Comparison of ENCODE assay signal across 9 mouse cellular contexts in the genomic region with DNA sequence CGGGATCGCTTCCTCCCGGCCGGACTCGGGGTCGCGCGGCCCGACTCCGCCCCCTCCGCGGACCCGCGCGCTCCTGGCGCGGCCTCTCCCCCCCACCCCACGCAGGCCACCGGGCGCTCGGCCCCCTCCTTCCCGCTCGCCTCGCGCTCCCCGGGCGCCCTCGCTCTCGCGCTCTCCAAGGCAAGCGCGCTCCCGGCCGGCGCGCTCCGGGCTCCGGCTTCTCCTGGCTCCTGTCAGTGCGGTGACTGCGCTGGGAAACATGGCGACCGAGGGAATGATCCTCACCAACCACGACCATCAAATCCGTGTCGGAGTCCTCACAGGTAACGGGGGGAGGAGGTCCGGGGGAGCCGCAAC. TPM values are rescaled to one million over a fixed set of nuclear protein-coding genes. Genes with fewer than 3 reads are reported as not detected.
A peak's percentile ranks its signal among the peaks of the same experiment; 100 is the strongest.
DNase-seq lines count a peak whose midpoint lies in the region; ATAC-seq and TF ChIP-seq lines count a peak whose summit lies in the region.
"Had no signal": no experiment of that assay in that cellular context is flagged by ENCODE, and none has a peak within 500 bp of the region (broad histone marks: within the 10 kb centered on the region; RNA-seq: fewer than 3 reads in every experiment).

No protein-coding gene starts in this region.

- DNase-seq in CH12.LX (ENCODE audit: extremely low read depth): peak; percentile 51
- peak; percentile 91 for DNase-seq in adrenal gland, postnatal 10 days
- DNase-seq in embryonic facial prominence, embryonic 14.5 days (ENCODE audit: low spot score): peak; percentile 95
- peak; percentile 92 for DNase-seq in heart, embryonic 10.5 days (ENCODE audit: low spot score)
- DNase-seq in liver, adult 2 months (ENCODE audit: extremely low read depth, low read depth, low spot score): peak; percentile 45
- DNase-seq in midbrain, postnatal 0 days (ENCODE audit: low spot score): peak; percentile 95
- DNase-seq in urinary bladder, adult 2 months (ENCODE audit: low spot score): peak; percentile 87

- TF ChIP-seq RAD21 in CH12.LX (IDR thresholded peaks at IDR 0.05; ENCODE audit: low read depth, low read length): no peak

- dilution Hi-C loops in CH12.LX (cut with MboI; ENCODE audit: extremely low pct_ligation_motif_present, extremely low pct_unique_long_range_greater_than_20kb, low sequenced_read_pairs): no loop called here

- TF ChIP-seq CTCF in CH12.LX (conservative IDR thresholded peaks at IDR 0.05 in 1 of 2, IDR thresholded peaks at IDR 0.05 in 1 of 2; ENCODE audit: low read depth in 2 of 2, low read length in 2 of 2): no peak
- TF ChIP-seq CTCF in liver, adult 2 months (IDR thresholded peaks at IDR 0.05; ENCODE audit: low read depth, low read length): no peak
- TF ChIP-seq CTCF in midbrain, postnatal 0 days (IDR thresholded peaks at IDR 0.05): no peak

- ATAC-seq in embryonic facial prominence, embryonic 14.5 days (ENCODE audit: low read depth): peak; percentile 90
- peak; percentile 94 for ATAC-seq in kidney, embryonic 16.5 days (ENCODE audit: low FRiP score, low TSS enrichment)
- peak; percentile 91 for ATAC-seq in midbrain, postnatal 0 days (ENCODE audit: low FRiP score)

- peak overlapping the region; percentile 70 for H3K9ac ChIP-seq in CH12.LX (ENCODE audit: insufficient read depth, low read depth)
- peak overlapping the region; percentile 85 for H3K9ac ChIP-seq in embryonic facial prominence, embryonic 14.5 days (ENCODE audit: low read depth, low read length)
- peak overlapping the region; percentile 86 for H3K9ac ChIP-seq in kidney, embryonic 16.5 days (replicated peaks; ENCODE audit: low read length)
- peak overlapping the region; percentile 94 for H3K9ac ChIP-seq in liver, adult 2 months (ENCODE audit: low read depth, low read length)
- peak overlapping the region; percentile 77 for H3K9ac ChIP-seq in midbrain, postnatal 0 days (replicated peaks; ENCODE audit: low read length, poor library complexity, severe bottlenecking)

- H3K79me2 ChIP-seq in CH12.LX (replicated peaks; ENCODE audit: control insufficient read depth, extremely low read depth, insufficient read depth, poor library complexity, severe bottlenecking): peaks cover 13% of the 10 kb centered on the region
- peaks cover 12% of the 10 kb centered on the region; the same call in 1 of the 2 replicates for H3K79me2 ChIP-seq in liver, adult 2 months (ENCODE audit: control insufficient read depth, insufficient read depth, low read length)

- peak overlapping the region; percentile 63 for H3K27ac ChIP-seq in CH12.LX (ENCODE audit: insufficient read depth, low read depth)
- peak overlapping the region; percentile 98 for H3K27ac ChIP-seq in embryonic facial prominence, embryonic 14.5 days (replicated peaks; ENCODE audit: low read depth, low read length)
- peak overlapping the region; percentile 97 for H3K27ac ChIP-seq in heart, embryonic 10.5 days
- H3K27ac ChIP-seq in kidney, embryonic 16.5 days (ENCODE audit: low read length): peak overlapping the region; percentile 99
- peak overlapping the region; percentile 98 for H3K27ac ChIP-seq in liver, adult 2 months (replicated peaks; ENCODE audit: insufficient read depth, low read depth, low read length)
- H3K27ac ChIP-seq in midbrain, postnatal 0 days (ENCODE audit: low read depth, low read length): peak overlapping the region; percentile 94

- TF ChIP-seq POLR2A in CH12.LX (IDR thresholded peaks at IDR 0.05; ENCODE audit: low read depth, low read length): no peak
- 0 out of 2 replicates have a peak, but pooled peaks have one; percentile 9 for TF ChIP-seq POLR2A in liver, adult 2 months (IDR thresholded peaks at IDR 0.05; ENCODE audit: extremely low read depth, insufficient read depth, low read length)

- peak overlapping the region; percentile 67 to 88 (median 86) for H3K4me3 ChIP-seq in CH12.LX (replicated peaks in 1 of 3; ENCODE audit: low read depth in 2 of 3, low read length in 2 of 3, poor library complexity in 1 of 3)
- peak overlapping the region; percentile 95 for H3K4me3 ChIP-seq in embryonic facial prominence, embryonic 14.5 days (ENCODE audit: low read depth, low read length)
- peak overlapping the region; percentile 88 for H3K4me3 ChIP-seq in heart, embryonic 10.5 days
- peak overlapping the region; percentile 97 for H3K4me3 ChIP-seq in kidney, embryonic 16.5 days (ENCODE audit: low read length)
- peak overlapping the region; percentile 95 for H3K4me3 ChIP-seq in liver, adult 2 months (ENCODE audit: insufficient read depth, low read depth, low read length)
- peak overlapping the region; percentile 83 for H3K4me3 ChIP-seq in midbrain, postnatal 0 days (ENCODE audit: low read depth, low read length)

- no peaks in the 10 kb centered on the region for H3K27me3 ChIP-seq in CH12.LX (replicated peaks)
- no peaks in the 10 kb centered on the region for H3K27me3 ChIP-seq in embryonic facial prominence, embryonic 14.5 days (replicated peaks; ENCODE audit: control insufficient read depth, insufficient read depth, low read length)
- no peaks in the 10 kb centered on the region for H3K27me3 ChIP-seq in heart, embryonic 10.5 days (ENCODE audit: insufficient read depth, poor library complexity, severe bottlenecking)
- H3K27me3 ChIP-seq in kidney, embryonic 16.5 days (ENCODE audit: insufficient read depth, low read length): no peaks in the 10 kb centered on the region
- no peaks in the 10 kb centered on the region for H3K27me3 ChIP-seq in liver, adult 2 months (ENCODE audit: control insufficient read depth, insufficient read depth, low read length)
- no peaks in the 10 kb centered on the region for H3K27me3 ChIP-seq in midbrain, postnatal 0 days (ENCODE audit: insufficient read depth, low read length)

- WGBS in embryonic facial prominence, embryonic 14.5 days: 1% methylated on average over 12 of the region's 48 CpGs
- under 1% methylated on average over 45 of the region's 48 CpGs for WGBS in heart, embryonic 10.5 days
- WGBS in kidney, embryonic 16.5 days: under 1% methylated on average over 36 of the region's 48 CpGs
- WGBS in liver, adult 2 months: under 1% methylated on average over 47 of the region's 48 CpGs
- WGBS in midbrain, postnatal 0 days: 2% methylated on average over 40 of the region's 48 CpGs

- H3K36me3 ChIP-seq in CH12.LX (replicated peaks in 1 of 2; ENCODE audit: control insufficient read depth in 1 of 2, insufficient read depth in 1 of 2, low read length in 1 of 2): no peaks in the 10 kb centered on the region
- no peaks in the 10 kb centered on the region for H3K36me3 ChIP-seq in embryonic facial prominence, embryonic 14.5 days (ENCODE audit: control insufficient read depth, insufficient read depth, low read length)
- H3K36me3 ChIP-seq in heart, embryonic 10.5 days: no peaks in the 10 kb centered on the region
- no peaks in the 10 kb centered on the region for H3K36me3 ChIP-seq in kidney, embryonic 16.5 days (ENCODE audit: insufficient read depth, low read length)
- H3K36me3 ChIP-seq in liver, adult 2 months (ENCODE audit: control insufficient read depth, insufficient read depth, low read length): no peaks in the 10 kb centered on the region
- no peaks in the 10 kb centered on the region for H3K36me3 ChIP-seq in midbrain, postnatal 0 days (ENCODE audit: insufficient read depth, low read length)

- H3K4me2 ChIP-seq in CH12.LX (ENCODE audit: insufficient read depth, low read depth, poor library complexity, severe bottlenecking): no peak overlapping the region
- H3K4me2 ChIP-seq in embryonic facial prominence, embryonic 14.5 days (ENCODE audit: low read depth, low read length): peak overlapping the region; percentile 88
- peak overlapping the region; percentile 91 for H3K4me2 ChIP-seq in kidney, embryonic 16.5 days (replicated peaks; ENCODE audit: low read depth, low read length)
- peak overlapping the region; percentile 68 for H3K4me2 ChIP-seq in midbrain, postnatal 0 days (ENCODE audit: low read depth, low read length, poor library complexity, severe bottlenecking)

- peaks cover 2 to 13% of the 10 kb centered on the region in 2 experiments; a peak in 3 of 4 replicates for H3K4me1 ChIP-seq in CH12.LX (ENCODE audit: control insufficient read depth in 1 of 2, insufficient read depth in 2 of 2)
- peaks cover 4% of the 10 kb centered on the region; the same call in 1 of the 2 replicates for H3K4me1 ChIP-seq in embryonic facial prominence, embryonic 14.5 days (ENCODE audit: control insufficient read depth, insufficient read depth, low read length)
- peaks cover 13% of the 10 kb centered on the region for H3K4me1 ChIP-seq in heart, embryonic 10.5 days
- H3K4me1 ChIP-seq in kidney, embryonic 16.5 days (ENCODE audit: insufficient read depth, low read length): peaks cover 5% of the 10 kb centered on the region
- peaks cover 6% of the 10 kb centered on the region; the same call in 1 of the 2 replicates for H3K4me1 ChIP-seq in liver, adult 2 months (ENCODE audit: control insufficient read depth, insufficient read depth, low read length)
- H3K4me1 ChIP-seq in midbrain, postnatal 0 days (ENCODE audit: insufficient read depth, low read length): peaks cover 6% of the 10 kb centered on the region; the same call in 1 of the 2 replicates

- TF ChIP-seq EP300 in CH12.LX (IDR thresholded peaks at IDR 0.05; ENCODE audit: low read length): no peak

- in situ Hi-C loops in CH12.LX (cut with MboI; ENCODE audit: low pct_ligation_motif_present, low pct_unique_long_range_greater_than_20kb, low sequenced_read_pairs): no loop called here

- H3K9me3 ChIP-seq in CH12.LX (replicated peaks; ENCODE audit: low read length): no peaks in the 10 kb centered on the region
- no peaks in the 10 kb centered on the region for H3K9me3 ChIP-seq in embryonic facial prominence, embryonic 14.5 days (ENCODE audit: control insufficient read depth, low read length)
- H3K9me3 ChIP-seq in heart, embryonic 10.5 days: no peaks in the 10 kb centered on the region
- H3K9me3 ChIP-seq in kidney, embryonic 16.5 days (ENCODE audit: low read length): no peaks in the 10 kb centered on the region
- H3K9me3 ChIP-seq in midbrain, postnatal 0 days (ENCODE audit: low read length): no peaks in the 10 kb centered on the region

RNA-seq across cellular contexts. Expression of a gene that starts 0.3 kb away (rescaled TPM):
- total RNA-seq in CH12.LX (2012; rRNA removed) (18.5 and 22.4 TPM in 2 replicates), CH12.LX (2014; rRNA removed) (16.8 and 18.2 TPM in 2 replicates)
- polyA plus RNA-seq in CH12.LX (2012; ENCODE audit: insufficient read length, low read depth): 13.9 and 16.3 TPM in 2 replicates
- 10 to 100 TPM; 26.5 to 29.5 TPM for total RNA-seq in adrenal gland, postnatal 10 days (2021)
- 15.8 and 16.0 TPM in 2 replicates for polyA plus RNA-seq in embryonic facial prominence, embryonic 14.5 days (2014; fragmentation: Nextera tagmentation; extraction: Ambion mirVana)
- 9.9 and 11.1 TPM in 2 replicates for polyA plus RNA-seq in heart, embryonic 10.5 days (2016; fragmentation: Nextera tagmentation; extraction: Ambion mirVana)
- 16.9 and 17.4 TPM in 2 replicates for polyA plus RNA-seq in kidney, embryonic 16.5 days (2015; fragmentation: Nextera tagmentation; extraction: Ambion mirVana)
- 52.6 and 59.4 TPM in 2 replicates for total RNA-seq in liver, adult 2 months (2014; rRNA removed)
- 31.6 and 33.5 TPM in 2 replicates for polyA plus RNA-seq in liver, adult 2 months (2012; rRNA removed)
- 83.2 and 93.1 TPM in 2 replicates for total RNA-seq in midbrain, postnatal 0 days (2014; rRNA removed)
- polyA plus RNA-seq in midbrain, postnatal 0 days (2015; fragmentation: Nextera tagmentation; extraction: Ambion mirVana): 69.7 and 71.0 TPM in 2 replicates
- 21.0 and 21.7 TPM in 2 replicates for polyA plus RNA-seq in urinary bladder, adult 2 months (2012; rRNA removed)

RNA-seq across cellular contexts. Expression of a gene that starts 32.5 kb away (rescaled TPM):
- total RNA-seq in CH12.LX (2012; rRNA removed): not detected in 2 replicates
- not detected in 2 replicates for total RNA-seq in CH12.LX (2014; rRNA removed)
- polyA plus RNA-seq in CH12.LX (2012; ENCODE audit: insufficient read length, low read depth): not detected in 2 replicates
- total RNA-seq in adrenal gland, postnatal 10 days (2021): not detected
- not detected in 2 replicates for polyA plus RNA-seq in embryonic facial prominence, embryonic 14.5 days (2014; fragmentation: Nextera tagmentation; extraction: Ambion mirVana)
- polyA plus RNA-seq in heart, embryonic 10.5 days (2016; fragmentation: Nextera tagmentation; extraction: Ambion mirVana): not detected in 2 replicates
- not detected in 2 replicates for polyA plus RNA-seq in kidney, embryonic 16.5 days (2015; fragmentation: Nextera tagmentation; extraction: Ambion mirVana)
- not detected in 2 replicates for total RNA-seq in liver, adult 2 months (2014; rRNA removed)
- polyA plus RNA-seq in liver, adult 2 months (2012; rRNA removed): not detected in 2 replicates
- not detected in 2 replicates for total RNA-seq in midbrain, postnatal 0 days (2014; rRNA removed)
- polyA plus RNA-seq in midbrain, postnatal 0 days (2015; fragmentation: Nextera tagmentation; extraction: Ambion mirVana): not detected in 2 replicates
- polyA plus RNA-seq in urinary bladder, adult 2 months (2012; rRNA removed): not detected in 2 replicates
- total RNA-seq: heart, postnatal 14 days had no signal

Comparison
In these comparisons a context has a peak if more than half of its experiments do, and no peak if none do; other contexts are left out.
1. Peak in every context shown above with its lines: DNase-seq, ATAC-seq, H3K4me3 ChIP-seq and H3K27ac ChIP-seq.
2. DNase-seq: peak in every context shown above with its lines; median percentile 95 in embryonic facial prominence, embryonic 14.5 days; 95 in midbrain, postnatal 0 days; 92 in heart, embryonic 10.5 days; 91 in adrenal gland, postnatal 10 days; 87 in urinary bladder, adult 2 months; 51 in CH12.LX; 45 in liver, adult 2 months.